Mouse (Mus musculus) gonadal fat pad, adult 2 months (tissue): Measurements from ENCODE around the gene Pdcd6. TPM values are rescaled to one million over a fixed set of nuclear protein-coding genes. Genes with fewer than 3 reads are reported as not detected.

ENCODE experiments used
- DNase-seq: peaks from one replicate; pipeline ENCODE4 v3.0.0-alpha.2; 2012; ENCODE audit warnings: low read depth
- polyA plus RNA-seq: library from polyadenylated mRNA; depleted of rRNA; stranded (reverse); fragments of >200 nt; gene quantifications from 2 replicates; pipeline ENCODE4 v1.2.3, GENCODE M21; 2012; rRNA removed

The Pdcd6 gene
- 116 and 122 TPM in 2 replicates for polyA plus RNA-seq

DNA sequence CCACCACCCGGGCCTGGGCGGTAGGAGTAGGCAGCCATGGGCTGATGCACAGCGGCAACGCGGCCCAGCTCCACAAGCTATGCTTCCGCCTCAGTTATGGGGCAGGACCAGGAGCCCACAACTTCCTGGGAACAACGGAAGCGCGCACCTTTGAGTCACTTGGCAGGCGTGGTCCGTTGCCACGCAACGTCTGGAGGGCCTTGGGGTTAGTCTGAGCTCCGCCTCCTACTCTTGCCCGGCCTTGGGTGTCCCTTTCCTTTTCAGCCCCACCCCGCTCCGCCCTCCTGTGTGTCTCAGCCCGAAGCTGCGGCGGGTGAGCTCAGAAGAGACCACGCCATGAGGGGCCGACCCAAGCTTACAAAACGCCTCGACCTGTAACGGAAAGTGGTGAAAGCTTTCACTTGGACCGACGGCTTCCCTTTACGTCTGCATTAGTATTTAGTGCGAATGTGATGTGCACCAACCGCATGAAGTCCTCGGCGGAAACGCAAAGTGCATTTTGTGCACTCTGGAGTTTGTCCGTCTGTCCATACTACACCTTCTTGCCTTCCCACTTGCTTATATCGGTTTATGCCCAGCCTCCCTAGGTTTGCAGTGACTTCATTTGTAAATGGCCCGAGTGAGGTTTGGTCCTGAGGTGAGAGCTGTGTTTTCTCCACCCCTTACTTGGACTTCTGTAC, at the start of gene Pdcd6:
Pdcd6 (minus strand) TSS at position 411 of the 680 bp plus-strand sequence.
- DNase-seq: peak; percentile 82

DNA sequence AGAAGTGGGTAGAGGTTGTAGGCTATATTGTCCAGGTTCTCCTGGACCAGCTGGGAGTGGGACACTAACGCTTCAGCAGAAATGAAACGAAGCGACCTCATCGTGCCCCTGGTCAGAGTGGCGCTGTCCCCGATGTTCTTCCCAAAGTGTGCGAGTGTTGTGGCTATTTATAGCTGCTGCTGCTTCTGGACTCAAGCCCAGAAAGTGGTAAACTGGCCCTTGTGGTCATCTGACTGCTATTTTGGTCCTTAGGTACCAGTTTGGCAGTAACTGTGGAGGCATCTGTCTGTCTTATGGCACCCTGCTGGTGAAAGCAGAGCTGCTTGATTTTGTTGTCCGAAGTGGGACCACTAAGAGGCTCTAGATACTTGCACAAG, 46.5 kb upstream of the Pdcd6 start, which contains the start of gene Lrrc14b:
Lrrc14b (minus strand) TSS at position 147 of the 377 bp plus-strand sequence.
- no peak for DNase-seq

DNA sequence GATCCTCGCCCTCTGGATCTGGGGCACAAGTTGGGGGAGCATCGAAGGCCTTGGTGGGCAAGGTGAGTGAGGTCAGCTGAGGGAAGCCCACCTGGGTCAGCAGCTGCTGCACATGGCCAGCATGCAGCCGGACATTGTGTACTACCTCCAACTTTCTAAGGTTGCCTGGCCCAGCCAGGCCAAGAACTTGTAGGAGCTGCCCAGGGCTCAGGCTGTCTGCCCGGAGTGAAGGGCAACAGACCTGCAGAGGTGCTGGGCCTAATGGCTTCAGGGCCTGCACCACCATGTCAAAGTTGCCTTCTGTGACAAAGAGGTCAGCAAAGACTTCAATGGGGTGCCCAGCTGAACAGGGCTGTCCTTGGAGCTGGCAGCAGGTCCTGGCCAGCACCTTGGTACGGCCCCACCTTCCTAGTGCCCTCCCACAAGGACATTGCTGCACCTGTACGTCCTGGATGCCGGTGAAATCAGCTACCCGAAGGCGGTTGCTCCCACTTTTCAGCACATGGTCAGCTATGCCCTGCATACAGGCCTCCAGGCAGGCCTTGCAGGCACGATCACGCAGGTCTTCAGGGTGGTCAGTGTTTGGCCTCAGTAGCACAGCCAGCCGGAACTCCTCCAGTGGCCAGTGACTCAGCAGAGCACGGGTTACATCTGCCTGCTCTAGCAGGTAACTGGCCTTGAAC, 45.9 kb upstream of the Pdcd6 start:
- no peak for DNase-seq

DNA sequence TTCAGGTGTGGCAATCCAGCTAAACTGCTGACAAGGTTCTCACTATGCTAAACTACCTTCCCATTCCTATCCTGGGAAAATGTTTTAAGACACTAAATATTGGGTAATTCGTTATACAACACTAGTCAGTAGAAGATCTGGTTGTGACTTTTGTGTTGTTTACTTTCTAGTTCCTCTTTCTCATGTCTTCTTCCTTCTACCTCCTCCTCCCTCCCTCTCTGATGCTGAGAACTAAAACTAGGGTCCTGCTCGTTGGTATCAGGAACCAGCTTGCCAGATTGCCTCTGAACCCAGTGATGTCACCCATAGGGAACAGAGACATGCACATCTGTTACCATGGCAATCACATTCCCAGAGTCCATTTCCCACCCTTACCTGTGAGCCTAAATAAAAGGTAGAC, 44.8 kb upstream of the Pdcd6 start:
- no peak for DNase-seq

DNA sequence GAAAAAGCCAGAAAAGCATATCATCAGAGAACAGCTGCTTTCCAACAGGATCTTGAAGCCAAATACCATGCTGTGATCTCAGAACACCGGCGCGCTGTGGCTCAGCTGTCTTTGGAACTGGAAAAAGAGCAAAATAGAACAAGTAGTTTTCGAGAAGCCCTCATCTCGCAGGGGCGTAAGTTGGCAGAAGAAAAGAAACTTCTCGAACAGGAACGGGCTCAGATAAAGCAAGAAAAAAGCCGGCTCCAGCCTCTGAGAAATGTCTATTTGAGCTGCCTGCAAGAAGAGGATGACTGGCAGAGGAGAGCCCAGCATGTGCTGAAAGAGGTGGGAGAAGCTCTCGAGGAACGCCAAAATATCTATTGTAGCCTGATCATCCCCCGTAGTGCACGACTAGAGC, 39.1 kb upstream of the Pdcd6 start:
- no peak for DNase-seq

DNA sequence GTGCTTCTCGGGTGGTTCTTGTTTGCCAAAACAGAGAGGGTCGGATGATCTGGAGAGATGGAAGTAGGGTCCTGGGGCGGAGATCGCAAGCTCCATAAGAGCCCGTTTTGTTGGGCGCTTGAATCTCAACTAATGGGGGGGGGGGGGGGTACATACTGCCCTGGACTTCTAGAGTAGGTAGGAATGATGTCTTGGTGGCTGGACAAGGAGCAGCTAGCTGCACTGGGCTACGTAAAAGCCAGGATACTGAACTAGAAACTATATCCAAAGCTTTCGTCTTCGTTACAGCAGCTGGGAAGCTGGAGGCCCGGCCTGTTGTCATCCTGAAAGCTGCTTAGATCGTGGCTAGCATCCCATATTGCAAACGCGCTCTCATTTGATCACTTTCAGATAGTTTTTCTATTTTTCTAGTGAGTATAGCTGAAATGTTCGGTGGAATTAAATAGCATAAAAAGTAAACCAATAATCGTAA, 33.1 kb upstream of the Pdcd6 start:
- DNase-seq: no peak

DNA sequence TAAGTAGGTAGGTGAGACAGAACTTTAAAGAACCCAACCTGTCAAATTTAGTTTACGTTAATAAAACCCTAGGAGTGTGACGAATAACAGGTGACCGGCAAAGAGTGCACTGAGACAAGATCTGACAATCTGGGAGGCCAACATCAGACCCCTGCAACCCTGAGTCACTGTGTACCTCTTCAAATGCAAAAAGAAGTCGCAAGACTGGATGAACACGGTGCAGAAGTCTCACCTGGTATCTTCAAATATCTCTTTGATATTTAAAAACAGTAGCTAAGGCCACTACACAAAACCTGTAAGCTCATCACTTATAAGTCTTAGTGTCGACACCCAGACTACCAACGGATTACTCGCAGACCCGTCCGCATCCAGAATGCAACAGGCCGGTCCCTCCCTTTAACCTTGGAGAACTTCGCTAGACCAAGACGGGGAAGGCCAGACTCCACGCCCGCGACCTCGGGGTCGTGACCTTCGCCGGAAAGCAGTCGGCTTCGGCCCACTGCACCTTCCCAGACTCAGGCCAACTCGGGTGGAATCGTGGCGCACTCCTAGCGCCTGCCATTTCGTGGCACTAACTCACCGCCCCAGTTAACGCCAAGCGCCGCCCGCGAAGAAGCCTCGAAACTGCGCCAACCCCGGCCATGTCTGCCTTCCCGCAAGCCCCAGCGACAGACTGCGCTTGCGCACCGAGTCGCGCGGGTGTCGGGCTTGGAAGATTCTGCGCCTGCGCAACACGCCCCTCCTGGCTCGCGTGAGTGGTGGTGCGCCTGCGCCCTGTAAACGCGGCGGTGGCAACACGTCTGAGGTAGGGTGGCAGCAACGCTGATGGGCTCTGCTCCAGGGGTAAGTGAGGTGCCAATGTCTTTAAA, 32.4 kb upstream of the Pdcd6 start, which contains the start of the genes Sdha and Ccdc127:
Sdha (minus strand) TSS at position 715 of the 869 bp plus-strand sequence.
Ccdc127 (plus strand) TSS at position 744 of the 869 bp plus-strand sequence.
- DNase-seq: peak; percentile 67

DNA sequence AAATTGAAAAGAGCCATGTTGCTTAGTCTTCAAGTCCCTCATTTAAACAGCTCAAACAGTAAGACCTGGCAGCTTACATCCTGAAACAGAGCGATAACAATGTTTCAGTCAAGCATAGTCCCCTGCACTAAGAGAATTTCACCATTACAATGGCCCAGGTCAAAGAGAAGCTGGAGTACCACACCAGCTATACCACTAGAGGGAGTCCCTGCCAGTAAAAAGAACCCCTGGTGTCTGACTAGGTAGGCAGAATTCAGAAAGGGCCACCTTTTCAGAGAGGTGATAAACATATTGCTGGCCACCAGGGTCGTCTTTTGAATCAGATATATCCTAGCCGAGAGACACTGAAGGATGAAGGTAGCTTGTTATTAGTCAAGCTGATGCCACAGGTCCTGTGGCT, 23.7 kb upstream of the Pdcd6 start:
- no peak for DNase-seq

DNA sequence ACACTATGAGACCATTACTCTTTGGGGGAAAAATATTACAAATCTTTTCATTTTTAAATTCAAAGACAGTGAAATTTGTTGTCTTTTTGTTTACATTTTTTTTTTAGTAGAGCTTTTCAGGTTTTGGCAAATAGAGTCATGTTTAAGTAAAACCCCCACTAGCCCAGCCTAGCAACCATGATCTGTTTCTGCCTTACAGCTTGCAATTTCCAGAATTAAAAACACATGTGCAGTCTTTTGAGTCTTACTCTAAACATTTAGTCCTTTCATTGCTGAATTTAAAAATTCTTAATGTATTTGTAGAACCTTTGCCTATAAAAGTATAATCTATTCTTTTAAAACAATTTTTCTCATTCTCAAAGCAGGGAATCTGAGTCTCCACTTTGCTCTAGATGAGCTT, 11.9 kb upstream of the Pdcd6 start:
- DNase-seq: no peak

DNA sequence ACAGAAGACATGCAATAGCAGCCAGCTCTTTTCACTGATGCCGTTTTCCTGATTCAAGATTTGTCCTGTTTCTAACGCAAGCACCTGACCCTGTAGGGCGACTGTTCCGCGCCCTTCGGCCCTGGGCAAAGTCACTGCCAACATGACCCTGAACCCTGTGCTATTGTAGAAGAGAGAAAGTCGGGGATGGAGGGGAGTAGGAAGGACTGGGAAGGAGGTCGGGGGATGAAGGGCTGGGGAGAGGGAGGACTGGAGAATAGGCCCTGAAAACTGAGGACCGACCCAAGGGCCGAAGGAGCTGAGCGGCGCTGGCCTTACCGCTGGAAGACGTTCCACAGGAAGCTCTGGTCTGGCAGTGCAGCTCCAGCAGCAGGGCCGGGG, 601 bp downstream of the Pdcd6 start:
- no peak for DNase-seq

DNA sequence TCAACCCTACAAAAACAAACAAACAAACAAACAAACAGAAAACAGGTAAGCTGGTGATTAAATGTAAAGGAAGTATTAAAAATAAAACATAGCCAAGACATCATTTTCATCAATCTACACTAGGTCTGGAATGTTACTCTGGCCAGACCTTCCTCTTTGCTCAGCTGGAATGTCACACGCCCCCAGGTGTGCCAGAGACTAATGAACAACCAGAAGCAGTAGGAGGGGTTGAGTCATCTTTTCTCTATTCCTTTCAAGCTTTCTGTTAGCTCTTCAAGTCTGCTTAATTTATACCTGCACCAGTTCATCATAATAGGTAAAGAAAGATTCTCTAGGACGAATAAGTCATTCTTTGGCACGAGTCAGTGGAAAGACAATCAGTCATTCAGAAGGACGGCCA, 994 bp downstream of the Pdcd6 start:
- no peak for DNase-seq

DNA sequence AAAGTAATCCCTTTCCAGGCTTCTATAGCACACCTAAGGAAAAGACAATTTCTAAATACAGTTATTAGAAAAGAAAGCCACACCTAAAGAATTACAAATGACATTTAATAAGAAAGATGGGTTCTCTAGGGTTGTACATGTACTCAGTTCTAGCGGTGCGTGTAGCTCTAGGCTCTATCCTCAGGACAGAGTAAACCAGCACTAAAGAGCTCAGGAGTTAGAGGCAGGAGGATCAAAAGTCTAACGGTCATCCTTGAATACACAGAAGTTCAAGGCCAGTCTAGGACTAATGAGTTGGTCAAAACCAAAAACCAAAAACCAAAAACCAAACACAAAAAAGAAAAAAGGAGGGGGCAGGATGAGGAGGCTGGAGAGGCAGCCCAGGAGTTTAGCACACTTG, 2.8 kb downstream of the Pdcd6 start:
- DNase-seq: no peak

DNA sequence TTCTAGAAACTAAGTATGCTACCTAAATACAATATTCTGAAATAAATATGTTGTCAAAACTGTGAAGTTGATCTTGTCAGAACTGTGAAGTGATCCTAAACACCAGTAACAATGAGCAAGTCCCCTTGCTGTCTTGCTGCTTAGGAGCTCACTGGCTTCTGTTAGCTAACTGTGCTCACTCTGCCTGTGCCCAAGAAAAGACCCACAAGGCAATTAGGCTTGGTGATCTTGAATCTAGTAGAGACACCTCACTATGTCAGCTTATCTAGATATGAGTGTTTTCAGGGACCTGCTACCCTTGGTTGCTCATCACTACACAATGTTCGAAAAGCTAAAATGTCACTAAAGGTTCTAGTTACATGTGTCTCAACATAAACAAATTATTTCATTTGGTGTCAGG, 11.6 kb downstream of the Pdcd6 start:
- DNase-seq: no peak

DNA sequence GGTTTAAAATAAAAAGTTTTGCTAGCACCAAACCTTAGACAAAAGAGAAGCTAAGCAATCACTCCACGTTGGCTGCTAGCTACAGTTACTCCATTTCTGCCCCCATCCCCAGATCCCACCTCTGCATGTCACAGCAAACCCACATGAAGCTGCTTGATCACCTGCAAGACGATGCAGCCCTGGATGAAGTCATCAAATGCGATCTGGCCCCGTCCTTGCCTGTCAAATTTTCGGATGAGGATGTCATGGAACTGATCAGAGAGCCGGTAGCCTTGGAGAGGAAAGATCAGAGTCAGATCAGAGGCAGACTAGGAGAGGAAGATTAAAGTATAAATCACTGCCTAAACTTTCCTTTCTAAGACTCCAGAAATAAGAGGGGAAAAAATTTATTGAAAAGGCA, 12.0 kb downstream of the Pdcd6 start:
- DNase-seq: no peak

DNA sequence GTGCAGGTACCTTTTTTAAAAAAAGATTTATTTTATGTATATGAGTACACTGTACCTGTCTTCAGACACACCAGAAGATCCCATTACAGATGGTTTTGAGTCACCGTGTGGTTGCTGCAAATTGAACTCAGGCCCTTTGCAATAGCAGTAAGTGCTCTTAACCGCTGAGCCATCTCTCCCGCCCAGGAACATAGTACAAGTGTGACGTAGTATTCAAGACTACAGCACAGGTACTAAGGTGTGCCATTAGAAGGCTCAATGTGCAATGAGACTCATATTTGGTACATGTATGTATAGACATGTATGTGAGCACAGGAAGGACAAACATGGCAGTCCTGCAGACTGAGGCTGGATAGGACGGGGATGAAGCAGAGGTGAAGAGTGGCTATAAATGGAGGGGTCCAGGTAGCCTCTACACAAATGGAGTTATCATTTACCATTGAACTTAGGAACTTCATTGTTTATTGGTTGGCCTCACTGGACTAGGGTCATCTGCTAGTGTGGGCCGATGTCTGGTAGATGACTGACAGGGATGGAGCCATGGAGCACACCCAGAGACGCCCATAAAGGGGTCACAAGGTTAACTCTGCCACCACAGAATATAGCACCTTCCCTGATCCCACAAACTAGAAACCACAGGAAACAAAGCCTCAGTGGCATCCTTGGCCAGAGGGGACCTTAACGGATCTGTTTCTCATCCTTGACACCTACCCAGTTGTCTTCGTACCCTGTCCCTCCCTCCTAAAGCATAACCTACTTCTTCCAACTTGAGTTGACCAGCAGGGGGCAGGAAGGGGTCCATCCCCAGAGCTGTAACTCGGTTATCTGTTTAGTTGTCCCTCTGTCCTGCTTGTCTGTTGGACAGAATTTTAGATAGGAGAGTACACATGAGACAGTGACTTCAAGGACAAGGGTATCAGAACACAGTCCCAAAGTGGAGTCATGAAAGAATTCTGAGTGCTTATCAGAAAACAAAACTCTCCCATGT, 15.0 kb downstream of the Pdcd6 start:
- DNase-seq: no peak

DNA sequence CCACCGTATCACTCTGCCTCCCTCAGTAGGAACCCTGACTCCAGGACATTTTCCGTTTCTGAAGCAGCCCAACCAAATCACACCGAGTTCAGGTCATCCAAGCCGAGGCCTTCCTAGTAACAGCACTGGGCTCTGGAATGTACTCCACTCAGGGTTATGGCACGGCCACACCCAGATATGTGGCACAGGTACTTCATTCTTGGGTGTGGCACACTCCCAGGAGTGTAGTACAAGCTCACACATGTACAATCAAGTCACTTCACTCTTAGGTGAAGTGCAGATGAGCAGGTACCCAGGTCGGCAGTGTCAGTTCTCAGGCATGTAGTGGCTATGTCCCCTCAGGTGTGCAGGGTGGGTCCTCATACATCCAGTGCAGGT, 15.8 kb downstream of the Pdcd6 start:
- DNase-seq: no peak

DNA sequence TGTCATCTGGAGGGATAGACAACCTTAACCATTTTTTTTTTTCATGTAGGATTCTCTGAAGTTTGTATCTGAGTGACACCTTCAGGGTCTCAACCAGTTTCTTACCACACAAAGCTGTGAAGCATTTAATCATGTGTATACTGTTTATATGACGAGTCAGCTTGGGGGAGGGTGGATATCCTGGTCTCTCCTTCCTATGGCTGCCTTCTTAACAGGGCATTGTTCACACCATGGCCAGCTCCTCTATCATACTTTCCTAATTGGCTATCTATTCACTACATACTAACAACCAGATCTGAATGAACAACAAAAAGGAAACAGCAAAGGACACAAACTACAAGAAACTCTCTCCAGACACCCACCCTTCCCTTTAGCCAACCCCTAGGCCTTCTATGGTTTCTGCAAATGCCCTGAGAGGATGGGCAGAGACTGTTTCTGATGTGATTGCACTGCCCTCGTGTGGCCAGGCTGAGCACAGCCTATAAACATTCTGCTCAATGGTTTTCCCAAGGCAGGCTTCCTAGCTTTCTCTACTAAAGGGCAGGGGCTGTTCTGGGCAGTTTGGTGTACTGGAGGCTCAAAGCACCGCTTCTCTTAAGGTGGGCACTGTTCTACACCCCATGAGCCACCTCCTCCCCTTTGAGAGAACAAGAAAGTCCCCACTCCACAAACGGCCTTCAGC, 16.3 kb downstream of the Pdcd6 start:
- DNase-seq: no peak

DNA sequence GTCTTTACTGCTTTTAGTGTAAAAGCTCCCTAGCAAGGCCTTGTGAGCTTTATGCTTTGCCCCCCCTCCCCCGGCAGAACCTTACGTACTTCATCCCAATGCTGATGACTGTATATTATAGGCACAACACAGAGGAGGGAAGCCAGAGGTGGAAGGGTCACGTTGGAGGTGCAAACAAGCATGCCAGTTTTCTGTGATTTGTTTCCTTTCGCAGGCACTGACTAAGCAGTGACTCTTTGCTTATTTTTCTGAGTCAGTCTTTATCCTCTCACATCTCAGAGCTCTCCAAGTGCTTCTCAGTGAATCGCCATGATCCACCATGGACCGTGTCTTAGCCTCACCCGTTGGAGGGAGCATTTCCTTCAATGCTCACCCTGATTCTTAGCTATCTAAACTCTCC, 21.0 kb downstream of the Pdcd6 start:
- DNase-seq: no peak

DNA sequence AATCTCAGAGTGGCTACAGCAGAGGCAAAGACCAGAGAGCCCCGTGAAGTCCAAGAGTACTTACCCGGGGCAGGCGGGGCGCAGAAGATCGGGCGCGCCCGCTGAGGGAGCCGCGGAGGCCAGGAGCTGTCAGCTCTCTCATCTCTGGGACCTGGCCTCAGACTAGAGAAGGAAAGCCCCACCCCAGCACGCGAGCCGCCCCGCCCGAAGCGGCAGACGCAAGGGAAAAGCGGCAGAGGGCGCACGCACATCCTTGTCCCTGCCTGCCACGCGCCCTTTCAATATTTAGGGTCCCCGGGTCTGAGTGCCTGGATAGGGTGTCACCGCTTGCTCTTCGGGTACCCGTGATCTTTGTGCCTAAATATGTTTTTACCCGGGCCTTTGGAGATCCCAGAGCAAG, 25.2 kb downstream of the Pdcd6 start, which contains the start of gene Ahrr:
Ahrr (minus strand) TSS at position 165 of the 400 bp plus-strand sequence.
- no peak for DNase-seq

DNA sequence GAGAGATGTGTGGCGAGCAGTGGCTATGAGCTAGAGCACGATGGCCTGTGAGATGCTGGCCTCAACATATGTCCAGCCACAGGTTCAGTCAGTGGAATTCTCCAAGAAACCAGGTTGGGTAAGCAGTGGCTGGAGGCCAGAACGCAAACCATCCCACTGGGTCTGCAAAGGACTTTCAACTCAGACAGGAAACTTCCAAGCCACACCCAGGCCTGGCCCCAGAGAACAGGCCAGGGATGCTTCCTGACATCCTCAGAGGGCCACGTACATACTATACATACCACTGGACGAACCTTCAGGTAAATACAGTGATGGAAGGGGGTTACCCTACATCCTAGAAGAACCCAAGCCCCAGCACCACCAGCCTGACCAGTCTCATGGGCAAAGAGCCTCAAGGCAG, 27.7 kb downstream of the Pdcd6 start:
- no peak for DNase-seq
